Mouse (Mus musculus) cerebellum, adult 2 months (tissue): Measurements from ENCODE around the gene Tubb2b.

Source experiments
- CTCF ChIP-seq: fragments of 200-500 bp; IDR thresholded peaks from 2 replicates; pipeline ENCODE4 v1.5.1; 2011; ENCODE audit warnings: low read depth, mild to moderate bottlenecking, control low read depth, low read length, moderate library complexity, borderline replicate concordance; ENCODE audit not compliant: insufficient read depth
- POLR2A ChIP-seq: fragments of 200-500 bp; IDR thresholded peaks from 2 replicates; pipeline ENCODE4 v1.6.1; 2011; ENCODE audit warnings: low read length, control low read depth, borderline replicate concordance; ENCODE audit not compliant: insufficient read depth

- TF ChIP-seq CTCF (no peak), POLR2A (no peak)
Measured at GRCm38 (mm10) chr13:34105364-34105763, 24.9 kb downstream of the Tubb2b start.
